Mouse (Mus musculus) 3134 (cell line): ENCODE data around the gene Zscan4-ps2.
"Not testable (repeated sequence)": the region's sequence is repeated elsewhere in the genome, so short reads cannot be mapped to it uniquely, and the experiment has no call there.

ENCODE experiments used
- DNase-seq: peaks from one replicate; pipeline ENCODE4 v3.0.0-alpha.2; 2011; ENCODE audit warnings: low spot score; ENCODE audit not compliant: insufficient read length; ENCODE audit errors: extremely low read depth

Gene Zscan4-ps2

DNA sequence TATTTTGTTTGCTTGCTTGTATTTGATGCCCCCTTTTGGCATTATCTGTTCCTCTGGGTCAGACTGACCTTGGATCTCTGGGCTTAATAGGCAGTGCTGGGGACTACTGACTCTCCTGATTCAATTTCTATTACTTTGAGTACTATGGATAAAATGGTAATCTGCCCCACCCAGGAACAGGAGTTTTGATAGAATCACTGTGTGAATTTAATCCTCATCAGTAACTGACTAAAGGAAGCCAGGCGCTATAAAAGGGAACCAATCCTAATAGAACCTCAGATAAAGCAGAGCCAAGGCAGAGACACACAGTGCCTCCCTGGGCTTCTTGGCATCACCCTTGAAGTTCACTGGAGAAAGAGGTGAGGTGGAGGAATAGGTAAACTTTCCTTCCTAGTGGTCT is at the start of gene Zscan4-ps2:
Gene Zscan4-ps2, plus strand, starts transcription at position 301 of the 400 bp plus-strand sequence.
- not testable (repeated sequence) for DNase-seq
